Mouse (Mus musculus) gastrocnemius, postnatal 10 days (tissue): ENCODE data around the gene Mapk12. TPM values are rescaled to one million over a fixed set of nuclear protein-coding genes. Genes with fewer than 3 reads are reported as not detected.

ENCODE experiments used
- DNase-seq: peaks from one replicate; pipeline ENCODE4 v3.0.0; 2021; ENCODE audit warnings: mixed read lengths
- total RNA-seq, 2 experiments: library from RNA; stranded (reverse); gene quantifications; 2 replicates each; pipeline ENCODE4 v1.2.3; 2021

The Mapk12 gene
- total RNA-seq, 2 experiments from 2014 or later = 76.0 to 77.1 TPM

GRCm38 (mm10) chr15:89138046-89138405, 2.5 kb downstream of the Mapk12 start:
- no peak for DNase-seq

- DNase-seq = no peak
Observed at GRCm38 (mm10) chr15:89137378-89138045, 3.0 kb downstream of the Mapk12 start.

GRCm38 (mm10) chr15:89136461-89137155, 3.9 kb downstream of the Mapk12 start:
- DNase-seq = no peak

GRCm38 (mm10) chr15:89131316-89131715, 9.2 kb downstream of the Mapk12 start:
- DNase-seq = no peak

GRCm38 (mm10) chr15:89130245-89130644, 10.3 kb downstream of the Mapk12 start:
- no peak for DNase-seq

- peak; percentile 79 for DNase-seq
Observed at GRCm38 (mm10) chr15:89128382-89129350, 11.8 kb downstream of the Mapk12 start, which contains the start of gene Hdac10. TSS of gene Hdac10 (minus strand) at chr15:89128700.

- no peak for DNase-seq
Observed at GRCm38 (mm10) chr15:89127364-89127940, 13.1 kb downstream of the Mapk12 start.

GRCm38 (mm10) chr15:89126622-89127021, 13.9 kb downstream of the Mapk12 start:
- no peak for DNase-seq

- DNase-seq = no peak
Observed at GRCm38 (mm10) chr15:89125351-89125750, 15.2 kb downstream of the Mapk12 start.

GRCm38 (mm10) chr15:89124312-89124711, 16.2 kb downstream of the Mapk12 start:
- DNase-seq = no peak

GRCm38 (mm10) chr15:89123595-89123994, 16.9 kb downstream of the Mapk12 start:
- DNase-seq = no peak

- DNase-seq = peak; percentile 93
Observed at GRCm38 (mm10) chr15:89122649-89123366, 17.7 kb downstream of the Mapk12 start, which contains the start of gene Tubgcp6. TSS of gene Tubgcp6 (minus strand) at chr15:89123112.

GRCm38 (mm10) chr15:89118007-89118406, 22.5 kb downstream of the Mapk12 start:
- no peak for DNase-seq

- no peak for DNase-seq
Observed at GRCm38 (mm10) chr15:89110147-89110546, 30.4 kb downstream of the Mapk12 start.

GRCm38 (mm10) chr15:89106976-89107375, 33.5 kb downstream of the Mapk12 start:
- DNase-seq = no peak

GRCm38 (mm10) chr15:89106073-89106472, 34.4 kb downstream of the Mapk12 start:
- DNase-seq = peak; percentile 1

GRCm38 (mm10) chr15:89104425-89104824, 36.1 kb downstream of the Mapk12 start:
- peak; percentile 3 for DNase-seq

- DNase-seq = no peak
Observed at GRCm38 (mm10) chr15:89103921-89104320, 36.6 kb downstream of the Mapk12 start.

- no peak for DNase-seq
Observed at GRCm38 (mm10) chr15:89102646-89103045, 37.9 kb downstream of the Mapk12 start.

GRCm38 (mm10) chr15:89100823-89101222, 39.7 kb downstream of the Mapk12 start:
- no peak for DNase-seq

- no peak for DNase-seq
Observed at GRCm38 (mm10) chr15:89098616-89099015, 41.9 kb downstream of the Mapk12 start.
